Mouse (Mus musculus) megakaryocyte progenitor cell, adult 5-6 weeks (primary cell): ENCODE results near the gene Dlgap3. TPM values are rescaled to one million over a fixed set of nuclear protein-coding genes. Genes with fewer than 3 reads are reported as not detected.

Source experiments
- ATAC-seq: replicated peaks from 2 replicates; pipeline ENCODE4 v1.8.0; 2016; ENCODE audit warnings: mild to moderate bottlenecking, moderate TSS enrichment, inconsistent platforms; ENCODE audit not compliant: poor library complexity
- total RNA-seq, 2 experiments: library from RNA; stranded (forward) in 1 of 2; stranded (reverse) in 1 of 2; fragments of 157-497, 149-512 nt in 1 of 2; fragments of 200-1000 nt in 1 of 2; gene quantifications; 2 replicates each; pipeline versions ENCODE4 v1.2.3 to v1.2.4; 2015 to 2017

Dlgap3 gene
- total RNA-seq, 2 experiments from 2014 or later: not detected

GRCm38 (mm10) chr4:127258186-127258897, 89.3 kb downstream of the Dlgap3 start:
- ATAC-seq: no peak

GRCm38 (mm10) chr4:127261601-127262000, 92.6 kb downstream of the Dlgap3 start:
- no peak for ATAC-seq

DNA sequence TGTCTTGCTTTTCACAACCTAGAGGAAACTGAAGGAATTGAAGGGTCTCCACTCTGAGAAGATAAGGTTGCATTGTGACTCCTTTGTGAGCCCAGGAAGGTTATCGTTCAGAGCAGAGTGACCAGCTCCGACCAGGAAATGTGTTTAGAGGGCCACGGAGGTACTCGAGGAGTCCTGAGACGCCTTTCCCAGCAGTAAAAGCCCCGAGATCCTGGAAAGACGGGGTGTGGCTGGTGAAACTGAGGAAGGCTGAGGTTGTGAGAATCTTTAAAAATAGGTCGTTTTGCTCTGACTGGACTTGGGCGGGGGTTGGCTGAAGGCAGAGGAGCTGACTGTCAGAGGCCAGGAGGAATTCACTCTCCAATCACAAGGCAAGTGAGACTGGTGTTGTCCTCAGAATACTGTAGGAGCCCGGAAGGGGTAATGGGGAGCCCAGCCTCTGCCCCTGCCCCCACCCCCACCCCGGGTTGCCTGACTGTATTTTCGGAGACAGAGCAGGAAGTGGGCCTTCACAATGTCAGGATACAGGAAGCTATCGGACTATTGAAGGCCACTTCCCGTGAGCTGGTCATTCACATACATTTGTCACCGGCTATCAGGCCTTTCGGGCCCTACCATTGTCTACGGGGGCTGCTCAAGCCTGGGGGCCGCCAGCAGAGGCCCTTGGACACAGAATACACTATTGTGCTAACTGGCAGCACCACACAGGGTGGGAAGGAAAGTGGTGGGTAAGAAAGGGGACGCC, 94.6 kb downstream of the Dlgap3 start:
- no peak for ATAC-seq

GRCm38 (mm10) chr4:127264183-127264554, 95.2 kb downstream of the Dlgap3 start:
- ATAC-seq: no peak

DNA sequence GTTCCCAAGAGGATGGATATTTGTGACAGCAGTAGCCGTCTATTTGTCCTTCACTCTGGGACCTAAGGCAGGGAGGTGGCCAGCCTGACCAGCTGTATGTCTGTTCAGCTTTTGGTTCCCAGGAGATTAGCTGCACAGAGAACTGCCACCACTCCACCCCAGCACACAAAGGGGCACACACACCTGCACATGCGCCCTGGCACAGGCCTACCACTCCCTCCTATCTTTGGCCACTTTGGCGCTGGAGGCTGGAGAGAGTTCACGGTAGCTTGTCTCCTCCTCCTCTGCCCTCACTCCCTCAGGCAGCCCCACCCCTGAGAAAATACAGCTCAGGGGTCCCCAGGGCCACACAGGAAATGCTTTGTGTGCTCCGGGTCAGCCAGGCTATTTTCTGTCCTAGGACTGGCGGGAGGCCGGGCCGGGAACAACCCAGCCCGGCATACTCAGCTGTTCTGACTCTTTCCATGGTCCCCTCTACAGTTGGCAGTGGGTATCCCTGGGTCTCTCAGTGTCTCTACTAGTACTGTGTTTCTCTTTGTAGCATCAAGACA, 109.5 kb downstream of the Dlgap3 start:
- ATAC-seq: no peak

DNA sequence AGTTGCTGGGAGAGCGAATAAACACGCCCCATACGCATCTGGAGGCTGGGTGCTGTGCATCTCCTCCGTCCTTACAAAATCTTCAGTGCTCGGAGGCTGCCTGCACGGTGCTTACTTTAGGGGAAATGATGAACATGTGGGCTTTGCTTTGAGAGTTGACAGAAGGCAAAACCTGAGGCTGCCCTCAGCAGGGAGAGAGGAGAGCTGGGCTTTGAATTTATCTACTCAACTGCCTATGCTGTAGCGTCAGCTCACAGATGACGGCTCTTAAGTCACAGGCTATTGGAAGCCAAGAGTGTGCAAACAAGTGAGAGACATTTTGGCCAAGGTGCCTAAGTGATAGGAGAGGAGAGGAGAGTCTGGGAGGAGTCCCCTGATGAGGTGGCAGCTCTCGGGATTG, 110.2 kb downstream of the Dlgap3 start:
- ATAC-seq: no peak

Other genes with a start within 250 kb of the Dlgap3 start
- 51.9 and 70.5 TPM in 2 replicates for gene Zmym4, start 201.1 kb upstream of the Dlgap3 start, total RNA-seq (2015)
- 32.0 and 62.9 TPM in 2 replicates for gene Zmym4, start 201.1 kb upstream of the Dlgap3 start, total RNA-seq (2017)
- gene Sfpq, start 147.9 kb upstream of the Dlgap3 start, total RNA-seq (2015): 490 and 507 TPM in 2 replicates
- 686 and 899 TPM in 2 replicates for gene Sfpq, start 147.9 kb upstream of the Dlgap3 start, total RNA-seq (2017)
- 18.0 and 22.3 TPM in 2 replicates for gene Zmym1, start 108.1 kb upstream of the Dlgap3 start, total RNA-seq (2015)
- gene Zmym1, start 108.1 kb upstream of the Dlgap3 start, total RNA-seq (2017): 13.6 and 21.1 TPM in 2 replicates
- gene Zmym6, start 91.8 kb upstream of the Dlgap3 start, total RNA-seq (2015): 8.1 and 9.2 TPM in 2 replicates
- gene Zmym6, start 91.8 kb upstream of the Dlgap3 start, total RNA-seq (2017): 11.2 and 14.1 TPM in 2 replicates
- 15.2 and 17.8 TPM in 2 replicates for gene Tmem35b, start 45.5 kb upstream of the Dlgap3 start, total RNA-seq (2015)
- gene Tmem35b, start 45.5 kb upstream of the Dlgap3 start, total RNA-seq (2017): 5.9 and 9.2 TPM in 2 replicates
- 31.6 and 33.8 TPM in 2 replicates for gene Smim12, start 74.6 kb downstream of the Dlgap3 start, total RNA-seq (2015)
- gene Smim12, start 74.6 kb downstream of the Dlgap3 start, total RNA-seq (2017): 40.4 and 49.1 TPM in 2 replicates
- gene Gja4, start 144.8 kb downstream of the Dlgap3 start, total RNA-seq (2015): not detected in 2 replicates
- not detected in 2 replicates for gene Gja4, start 144.8 kb downstream of the Dlgap3 start, total RNA-seq (2017)
- 0.59 and 2.3 TPM in 2 replicates for gene Gjb3, start 161.6 kb downstream of the Dlgap3 start, total RNA-seq (2015)
- 0.74 and 3.0 TPM in 2 replicates for gene Gjb3, start 161.6 kb downstream of the Dlgap3 start, total RNA-seq (2017)
- gene Gjb4, start 184.9 kb downstream of the Dlgap3 start, total RNA-seq (2015): not detected in 2 replicates
- not detected in 2 replicates for gene Gjb4, start 184.9 kb downstream of the Dlgap3 start, total RNA-seq (2017)
- gene Gjb5, start 189.0 kb downstream of the Dlgap3 start, total RNA-seq (2015): not detected in 2 replicates
- gene Gjb5, start 189.0 kb downstream of the Dlgap3 start, total RNA-seq (2017): not detected in 2 replicates